10 mouse cellular contexts compared by ENCODE assay signal in the genomic region with DNA sequence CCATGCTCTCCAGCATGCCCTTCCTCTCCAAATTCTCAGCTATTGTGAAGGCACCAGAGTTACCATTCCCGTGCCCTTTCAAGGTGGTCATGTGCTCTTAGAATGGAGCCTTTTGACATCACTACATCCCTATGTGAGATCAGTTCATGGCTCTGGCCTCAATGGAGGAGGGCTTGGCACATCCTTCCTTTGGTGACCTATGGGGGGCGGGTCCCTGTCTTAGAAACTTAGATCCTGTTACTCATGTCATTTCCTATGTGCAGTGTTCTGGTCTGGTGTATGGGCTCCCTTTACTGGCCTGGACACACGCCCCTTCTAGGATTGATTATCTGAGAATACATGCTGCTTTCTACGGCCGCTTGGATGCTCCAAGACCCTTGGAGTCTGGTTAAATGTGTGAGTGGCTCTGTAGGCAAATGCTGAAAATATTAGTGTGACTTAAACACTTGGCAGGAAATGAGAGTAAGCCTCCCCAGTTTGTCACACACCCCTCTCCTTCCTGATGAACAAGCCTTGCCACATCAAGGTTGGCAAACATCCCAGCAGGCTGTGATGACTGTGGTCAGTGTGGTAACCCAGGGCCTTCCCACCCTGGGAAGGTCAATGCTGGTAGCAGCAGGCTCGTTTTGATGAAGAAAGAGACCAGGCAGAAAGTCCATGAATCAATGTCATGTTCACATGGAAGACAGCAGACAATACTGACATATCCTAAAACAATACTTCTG. TPM values are rescaled to one million over a fixed set of nuclear protein-coding genes. Genes with fewer than 3 reads are reported as not detected.
A peak's percentile ranks its signal among the peaks of the same experiment; 100 is the strongest.
DNase-seq lines count a peak whose midpoint lies in the region; ATAC-seq and TF ChIP-seq lines count a peak whose summit lies in the region.
"Had no signal": no experiment of that assay in that cellular context is flagged by ENCODE, and none has a peak within 500 bp of the region (broad histone marks: within the 10 kb centered on the region; RNA-seq: fewer than 3 reads in every experiment).

No protein-coding gene starts in this region.

- 78% methylated on average over 6 of the region's 6 CpGs for WGBS in kidney, embryonic 15.5 days

- TF ChIP-seq POLR2A in myocyte (IDR thresholded peaks at IDR 0.05; ENCODE audit: insufficient read length, low read depth) = no peak

- no peaks in the 10 kb centered on the region for H3K79me2 ChIP-seq in myocyte (ENCODE audit: control insufficient read depth, insufficient read depth)

- H3ac ChIP-seq in myocyte (ENCODE audit: control insufficient read depth, insufficient read length) = no peak overlapping the region

- no peak overlapping the region for H3K9ac ChIP-seq in kidney, embryonic 15.5 days
- H3K9ac ChIP-seq: forebrain, postnatal 0 days; lung, embryonic 15.5 days had no signal

- H3K27ac ChIP-seq in kidney, embryonic 15.5 days = no peak overlapping the region
- H3K27ac ChIP-seq: lung, embryonic 15.5 days had no signal

- H3K4me1 ChIP-seq in kidney, embryonic 15.5 days = peaks cover 11% of the 10 kb centered on the region

- no peaks in the 10 kb centered on the region for H3K9me3 ChIP-seq in kidney, embryonic 15.5 days (replicated peaks)
- H3K9me3 ChIP-seq: lung, embryonic 15.5 days had no signal

- no peak overlapping the region for H3K4me3 ChIP-seq in kidney, embryonic 15.5 days (replicated peaks)
- no peak overlapping the region for H3K4me3 ChIP-seq in myocyte
- H3K4me3 ChIP-seq: lung, embryonic 15.5 days had no signal

- intact Hi-C loops in heart, postnatal 14 days (cut with DNase I) = no loop called here

- no peak overlapping the region for H3K4me2 ChIP-seq in kidney, embryonic 15.5 days
- H3K4me2 ChIP-seq in myocyte (ENCODE audit: low read depth) = peak overlapping the region; percentile 51
- H3K4me2 ChIP-seq: lung, embryonic 15.5 days had no signal

- H3K36me3 ChIP-seq in kidney, embryonic 15.5 days = no peaks in the 10 kb centered on the region
- no peaks in the 10 kb centered on the region for H3K36me3 ChIP-seq in myocyte (ENCODE audit: control insufficient read depth, insufficient read depth)
- H3K36me3 ChIP-seq: lung, embryonic 15.5 days had no signal

- H3K27me3 ChIP-seq in kidney, embryonic 15.5 days = no peaks in the 10 kb centered on the region
- no peaks in the 10 kb centered on the region for H3K27me3 ChIP-seq in myocyte (ENCODE audit: control insufficient read depth, insufficient read depth, insufficient read length)
- H3K27me3 ChIP-seq: lung, embryonic 15.5 days had no signal

- DNase-seq in kidney, postnatal 14 days = peak; percentile 28
- DNase-seq in adrenal gland, adult 18-20 months (ENCODE audit: low spot score in 2 of 2) = peak; percentile 61 to 74
- peak; percentile 36 to 56 for DNase-seq in heart, postnatal 14 days
- no peak for DNase-seq in frontal cortex, postnatal 25 days (ENCODE audit: low spot score in 2 of 2)
- DNase-seq in left cerebral cortex, adult 18-20 months (ENCODE audit: low spot score in 2 of 2) = no peak
- DNase-seq in layer of hippocampus, adult 9-10 months (ENCODE audit: low spot score) = no peak
- DNase-seq: forebrain, postnatal 0 days had no signal

- no peak for ATAC-seq in kidney, embryonic 15.5 days (replicated peaks; ENCODE audit: low FRiP score)
- ATAC-seq: forebrain, postnatal 0 days had no signal

TF ChIP-seq in myocyte, 11 proteins besides CTCF, POLR2A, EP300 and RAD21:
- TF ChIP-seq MYOG (IDR thresholded peaks at IDR 0.05; ENCODE audit: control insufficient read depth in 1 of 3, insufficient read depth in 1 of 3, insufficient read length in 2 of 3, low read depth in 2 of 3) (peak in 2 of 3 experiments; percentile 42 to 54), REST (IDR thresholded peaks at IDR 0.05; ENCODE audit: insufficient read depth, insufficient read length) (no peak), TCF3 (IDR thresholded peaks at IDR 0.05; ENCODE audit: insufficient read length, low read depth) (no peak), CEBPB (IDR thresholded peaks at IDR 0.05; ENCODE audit: insufficient read depth, poor library complexity, severe bottlenecking) (peak; percentile 76), SRF (IDR thresholded peaks at IDR 0.05; ENCODE audit: control insufficient read depth, insufficient read length, low read depth) (no peak), POLR2AphosphoS2 (IDR thresholded peaks at IDR 0.05; ENCODE audit: insufficient read length, low read depth) (peak; percentile 28), MYOD1 (IDR thresholded peaks at IDR 0.05; ENCODE audit: control insufficient read depth in 1 of 3, insufficient read length in 2 of 3, low read depth in 2 of 3) (peak in 1 of 3 experiments; percentile 29), E2F4 (IDR thresholded peaks at IDR 0.05; ENCODE audit: insufficient read depth) (no peak), MAX (IDR thresholded peaks at IDR 0.05; ENCODE audit: low read depth) (no peak), TCF12 (IDR thresholded peaks at IDR 0.05; ENCODE audit: insufficient read depth, poor library complexity, severe bottlenecking) (no peak), USF1 (IDR thresholded peaks at IDR 0.05; ENCODE audit: low read depth) (no peak)
TF ChIP-seq in myocyte: peak in this region for 4.

RNA-seq across cellular contexts. Expression of gene Gm340, which starts 15.2 kb away (rescaled TPM):
- polyA plus RNA-seq in kidney, embryonic 15.5 days (2015; fragmentation: Nextera tagmentation; extraction: Ambion mirVana) = 1.9 and 2.8 TPM in 2 replicates
- total RNA-seq in adrenal gland, adult 18-20 months (2021) = 10 to 100 TPM; 12.6 to 12.9 TPM
- 10 to 100 TPM in 1 of 2 experiments, 1 to 10 TPM in 1; 8.9 to 11.0 TPM for total RNA-seq in heart, postnatal 14 days (2021)
- polyA plus RNA-seq in myocyte (2012; fragmentation: generic; extraction: Trizol) = 1.4 TPM
- total RNA-seq in left cerebral cortex, adult 18-20 months (2021) = 10 to 100 TPM; 12.6 to 12.7 TPM

Comparison
In these comparisons a context has a peak if more than half of its experiments do, and no peak if none do; other contexts are left out.
1. DNase-seq: peak in kidney, postnatal 14 days (single experiment), adrenal gland, adult 18-20 months (2 of 2) and heart, postnatal 14 days (2 of 2); none in frontal cortex, postnatal 25 days (0 of 2), left cerebral cortex, adult 18-20 months (0 of 2) and layer of hippocampus, adult 9-10 months (single experiment).